Mouse (Mus musculus): ENCODE measurements around the gene Klk9. TPM values are rescaled to one million over a fixed set of nuclear protein-coding genes. Genes with fewer than 3 reads are reported as not detected.

Gene Klk9
- polyA plus RNA-seq, 1 experiment from 2014 or later, result not detected

GRCm38 (mm10) chr7:43799876-43800275 lies 8.2 kb downstream of the Klk9 start:
- H3K9ac ChIP-seq (ENCODE audit: low read length), result no peak overlapping the region
- no peaks in the 10 kb centered on the region for H3K36me3 ChIP-seq (ENCODE audit: control insufficient read depth, insufficient read depth, low read length)
- H3K27me3 ChIP-seq (replicated peaks; ENCODE audit: control insufficient read depth, insufficient read depth, low read length), result 0 out of 2 replicates have a peak, but pooled peaks cover 5% of the 10 kb centered on the region
- 80% methylated on average over 7 of the region's 7 CpGs for WGBS
- no peaks in the 10 kb centered on the region for H3K9me3 ChIP-seq (ENCODE audit: control insufficient read depth, low read length)
- H3K27ac ChIP-seq (ENCODE audit: low read depth), result no peak overlapping the region
- H3K4me2 ChIP-seq (ENCODE audit: low read length), result no peak overlapping the region
- DNase-seq (ENCODE audit: low spot score) (no peak), ATAC-seq (replicated peaks; ENCODE audit: low FRiP score, low TSS enrichment, low read depth) (no peak)
- H3K4me1 ChIP-seq (replicated peaks; ENCODE audit: control insufficient read depth, insufficient read depth, low read length), result 0 out of 2 replicates have a peak, but pooled peaks cover 8% of the 10 kb centered on the region
- H3K4me3 ChIP-seq (ENCODE audit: low read depth, low read length), result no peak overlapping the region

- WGBS, result 41% methylated on average over 5 of the region's 5 CpGs
- Histone ChIP-seq H3K4me2 (ENCODE audit: low read length) (no peak within 1 kb of the TSS), H3K9ac (ENCODE audit: low read length) (no peak within 1 kb of the TSS), H3K27ac (ENCODE audit: low read depth) (no peak within 1 kb of the TSS), H3K9me3 (ENCODE audit: control insufficient read depth, low read length) (no peaks in the 10 kb centered on the region), H3K36me3 (ENCODE audit: control insufficient read depth, insufficient read depth, low read length) (no peaks in the 10 kb centered on the region), H3K4me3 (ENCODE audit: low read depth, low read length) (no peak within 1 kb of the TSS), H3K4me1 (replicated peaks; ENCODE audit: control insufficient read depth, insufficient read depth, low read length) (no peaks in the 10 kb centered on the region), H3K27me3 (replicated peaks; ENCODE audit: control insufficient read depth, insufficient read depth, low read length) (no peaks in the 10 kb centered on the region)
- no peak for DNase-seq (ENCODE audit: low spot score)
- no peak for ATAC-seq (replicated peaks; ENCODE audit: low FRiP score, low TSS enrichment, low read depth)
These were observed 19.3 kb downstream of the Klk9 start, which contains the start of gene Klk7 for GRCm38 (mm10) chr7:43810994-43811393. Klk7 (plus strand) TSS chr7:43811294.

- ATAC-seq (replicated peaks; ENCODE audit: low FRiP score, low TSS enrichment, low read depth) (no peak), DNase-seq (ENCODE audit: low spot score) (peak; percentile 10)
- H3K4me1 ChIP-seq (replicated peaks; ENCODE audit: control insufficient read depth, insufficient read depth, low read length), result no peaks in the 10 kb centered on the region
- WGBS, result 85% methylated on average over 7 of the region's 7 CpGs
- no peak overlapping the region for H3K4me3 ChIP-seq (ENCODE audit: low read depth, low read length)
- H3K4me2 ChIP-seq (ENCODE audit: low read length), result no peak overlapping the region
- no peaks in the 10 kb centered on the region for H3K27me3 ChIP-seq (replicated peaks; ENCODE audit: control insufficient read depth, insufficient read depth, low read length)
- H3K36me3 ChIP-seq (ENCODE audit: control insufficient read depth, insufficient read depth, low read length), result no peaks in the 10 kb centered on the region
- no peaks in the 10 kb centered on the region for H3K9me3 ChIP-seq (ENCODE audit: control insufficient read depth, low read length)
- no peak overlapping the region for H3K9ac ChIP-seq (ENCODE audit: low read length)
- no peak overlapping the region for H3K27ac ChIP-seq (ENCODE audit: low read depth)
These were observed 23.5 kb downstream of the Klk9 start for GRCm38 (mm10) chr7:43815211-43815610.

- H3K9ac ChIP-seq (ENCODE audit: low read length), result no peak overlapping the region
- DNase-seq (ENCODE audit: low spot score), result peak; percentile 13
- no peaks in the 10 kb centered on the region for H3K27me3 ChIP-seq (replicated peaks; ENCODE audit: control insufficient read depth, insufficient read depth, low read length)
- H3K4me3 ChIP-seq (ENCODE audit: low read depth, low read length), result no peak overlapping the region
- H3K4me2 ChIP-seq (ENCODE audit: low read length), result no peak overlapping the region
- H3K4me1 ChIP-seq (replicated peaks; ENCODE audit: control insufficient read depth, insufficient read depth, low read length), result no peaks in the 10 kb centered on the region
- H3K27ac ChIP-seq (ENCODE audit: low read depth), result no peak overlapping the region
- no peaks in the 10 kb centered on the region for H3K36me3 ChIP-seq (ENCODE audit: control insufficient read depth, insufficient read depth, low read length)
- ATAC-seq (replicated peaks; ENCODE audit: low FRiP score, low TSS enrichment, low read depth), result no peak
- no peaks in the 10 kb centered on the region for H3K9me3 ChIP-seq (ENCODE audit: control insufficient read depth, low read length)
These were observed 25.1 kb downstream of the Klk9 start for GRCm38 (mm10) chr7:43816746-43817145.

- DNase-seq (ENCODE audit: low spot score) (no peak), ATAC-seq (replicated peaks; ENCODE audit: low FRiP score, low TSS enrichment, low read depth) (no peak)
- Histone ChIP-seq H3K9me3 (ENCODE audit: control insufficient read depth, low read length) (no peaks in the 10 kb centered on the region), H3K27ac (ENCODE audit: low read depth) (no peak overlapping the region), H3K36me3 (ENCODE audit: control insufficient read depth, insufficient read depth, low read length) (no peaks in the 10 kb centered on the region), H3K9ac (ENCODE audit: low read length) (no peak overlapping the region), H3K4me1 (replicated peaks; ENCODE audit: control insufficient read depth, insufficient read depth, low read length) (no peaks in the 10 kb centered on the region), H3K27me3 (replicated peaks; ENCODE audit: control insufficient read depth, insufficient read depth, low read length) (no peaks in the 10 kb centered on the region), H3K4me2 (ENCODE audit: low read length) (no peak overlapping the region), H3K4me3 (ENCODE audit: low read depth, low read length) (no peak overlapping the region)
- 87% methylated on average over 7 of the region's 7 CpGs for WGBS
These were observed 29.9 kb downstream of the Klk9 start for GRCm38 (mm10) chr7:43821581-43821980.

- no peak within 1 kb of the TSS for H3K9ac ChIP-seq (ENCODE audit: low read length)
- DNase-seq (ENCODE audit: low spot score) (no peak), ATAC-seq (replicated peaks; ENCODE audit: low FRiP score, low TSS enrichment, low read depth) (no peak)
- H3K4me2 ChIP-seq (ENCODE audit: low read length), result no peak within 1 kb of the TSS
- no peak within 1 kb of the TSS for H3K27ac ChIP-seq (ENCODE audit: low read depth)
- no peak within 1 kb of the TSS for H3K4me3 ChIP-seq (ENCODE audit: low read depth, low read length)
- H3K4me1 ChIP-seq (replicated peaks; ENCODE audit: control insufficient read depth, insufficient read depth, low read length), result no peaks in the 10 kb centered on the region
- whole genome bisulfite sequencing, result 83% methylated on average over 10 of the region's 10 CpGs
- H3K27me3 ChIP-seq (replicated peaks; ENCODE audit: control insufficient read depth, insufficient read depth, low read length), result no peaks in the 10 kb centered on the region
- H3K9me3 ChIP-seq (ENCODE audit: control insufficient read depth, low read length), result no peaks in the 10 kb centered on the region
- H3K36me3 ChIP-seq (ENCODE audit: control insufficient read depth, insufficient read depth, low read length), result no peaks in the 10 kb centered on the region
These were observed 32.5 kb downstream of the Klk9 start, which contains the start of gene Klk6 for GRCm38 (mm10) chr7:43824199-43824598. Klk6 (plus strand) TSS chr7:43824499.

GRCm38 (mm10) chr7:43826056-43826455 lies 34.4 kb downstream of the Klk9 start:
- no peaks in the 10 kb centered on the region for H3K9me3 ChIP-seq (ENCODE audit: control insufficient read depth, low read length)
- H3K4me2 ChIP-seq (ENCODE audit: low read length), result no peak overlapping the region
- H3K27ac ChIP-seq (ENCODE audit: low read depth), result no peak overlapping the region
- no peak overlapping the region for H3K4me3 ChIP-seq (ENCODE audit: low read depth, low read length)
- 87% methylated on average over 5 of the region's 5 CpGs for WGBS
- H3K36me3 ChIP-seq (ENCODE audit: control insufficient read depth, insufficient read depth, low read length), result no peaks in the 10 kb centered on the region
- DNase-seq (ENCODE audit: low spot score) (no peak), ATAC-seq (replicated peaks; ENCODE audit: low FRiP score, low TSS enrichment, low read depth) (no peak)
- no peak overlapping the region for H3K9ac ChIP-seq (ENCODE audit: low read length)
- H3K27me3 ChIP-seq (replicated peaks; ENCODE audit: control insufficient read depth, insufficient read depth, low read length), result no peaks in the 10 kb centered on the region
- H3K4me1 ChIP-seq (replicated peaks; ENCODE audit: control insufficient read depth, insufficient read depth, low read length), result no peaks in the 10 kb centered on the region

GRCm38 (mm10) chr7:43827706-43828105 lies 36.0 kb downstream of the Klk9 start:
- Histone ChIP-seq H3K4me1 (replicated peaks; ENCODE audit: control insufficient read depth, insufficient read depth, low read length) (no peaks in the 10 kb centered on the region), H3K27me3 (replicated peaks; ENCODE audit: control insufficient read depth, insufficient read depth, low read length) (no peaks in the 10 kb centered on the region), H3K36me3 (ENCODE audit: control insufficient read depth, insufficient read depth, low read length) (no peaks in the 10 kb centered on the region), H3K9me3 (ENCODE audit: control insufficient read depth, low read length) (no peaks in the 10 kb centered on the region), H3K4me2 (ENCODE audit: low read length) (no peak overlapping the region), H3K4me3 (ENCODE audit: low read depth, low read length) (no peak overlapping the region), H3K27ac (ENCODE audit: low read depth) (no peak overlapping the region), H3K9ac (ENCODE audit: low read length) (no peak overlapping the region)
- DNase-seq (ENCODE audit: low spot score), result no peak
- 83% methylated on average over 4 of the region's 4 CpGs for WGBS
- no peak for ATAC-seq (replicated peaks; ENCODE audit: low FRiP score, low TSS enrichment, low read depth)

GRCm38 (mm10) chr7:43829006-43829405 lies 37.3 kb downstream of the Klk9 start:
- H3K4me2 ChIP-seq (ENCODE audit: low read length), result no peak overlapping the region
- no peak for ATAC-seq (replicated peaks; ENCODE audit: low FRiP score, low TSS enrichment, low read depth)
- no peak overlapping the region for H3K27ac ChIP-seq (ENCODE audit: low read depth)
- WGBS, result 88% methylated on average over 8 of the region's 8 CpGs
- H3K9me3 ChIP-seq (ENCODE audit: control insufficient read depth, low read length), result no peaks in the 10 kb centered on the region
- no peaks in the 10 kb centered on the region for H3K36me3 ChIP-seq (ENCODE audit: control insufficient read depth, insufficient read depth, low read length)
- H3K4me3 ChIP-seq (ENCODE audit: low read depth, low read length), result no peak overlapping the region
- H3K9ac ChIP-seq (ENCODE audit: low read length), result no peak overlapping the region
- H3K4me1 ChIP-seq (replicated peaks; ENCODE audit: control insufficient read depth, insufficient read depth, low read length), result no peaks in the 10 kb centered on the region
- DNase-seq (ENCODE audit: low spot score), result no peak
- H3K27me3 ChIP-seq (replicated peaks; ENCODE audit: control insufficient read depth, insufficient read depth, low read length), result no peaks in the 10 kb centered on the region

All from intestine, embryonic 14.5 days (tissue).